Mouse (Mus musculus): ENCODE data around the gene Gm10260. TPM values are rescaled to one million over a fixed set of nuclear protein-coding genes. Genes with fewer than 3 reads are reported as not detected.

The Gm10260 gene
- polyA plus RNA-seq (2014; fragmentation: Nextera tagmentation; extraction: Ambion mirVana) = 4.1 TPM in 1 of 2 replicates, not detected in the other

DNA sequence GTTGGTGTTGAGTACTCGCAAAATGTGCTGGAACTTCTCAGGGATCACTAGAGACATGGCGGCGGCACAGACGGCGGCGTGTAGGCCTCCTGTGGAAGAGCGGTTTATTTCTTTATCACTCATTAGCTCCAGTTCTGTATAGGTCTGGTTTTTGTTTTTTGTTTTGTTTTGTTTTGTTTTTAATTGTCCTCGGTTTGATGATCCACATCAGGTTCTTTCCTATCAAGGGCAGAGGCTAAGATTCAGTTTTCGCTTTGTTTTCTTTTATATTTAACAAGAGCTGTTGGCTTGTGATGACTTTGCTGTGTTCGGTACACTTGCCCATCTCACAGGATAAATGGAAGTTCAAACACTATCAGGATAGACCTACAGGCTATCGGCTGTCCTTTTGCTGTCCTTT, at the start of gene Gm10260:
TSS of gene Gm10260 (minus strand) at position 101 of the 400 bp plus-strand sequence.
- Histone ChIP-seq H3K9ac (ENCODE audit: low read length) (no peak within 1 kb of the TSS), H3K4me2 (no peak within 1 kb of the TSS), H3K4me1 (ENCODE audit: control insufficient read depth, insufficient read depth, low read length) (no peaks in the 10 kb centered on the region; the same call in 1 of the 2 replicates), H3K9me3 (ENCODE audit: control insufficient read depth, low read length) (no peaks in the 10 kb centered on the region), H3K4me3 (ENCODE audit: low read depth, low read length) (no peak within 1 kb of the TSS), H3K36me3 (ENCODE audit: control insufficient read depth, insufficient read depth, low read length) (no peaks in the 10 kb centered on the region), H3K27ac (ENCODE audit: low read depth, low read length) (no peak within 1 kb of the TSS), H3K27me3 (ENCODE audit: control insufficient read depth, insufficient read depth, low read length) (no peaks in the 10 kb centered on the region)
- 95% methylated on average over 10 of the region's 11 CpGs for WGBS
- no peak for ATAC-seq (ENCODE audit: low FRiP score)
- no peak for DNase-seq (ENCODE audit: low spot score, missing footprints)

DNA sequence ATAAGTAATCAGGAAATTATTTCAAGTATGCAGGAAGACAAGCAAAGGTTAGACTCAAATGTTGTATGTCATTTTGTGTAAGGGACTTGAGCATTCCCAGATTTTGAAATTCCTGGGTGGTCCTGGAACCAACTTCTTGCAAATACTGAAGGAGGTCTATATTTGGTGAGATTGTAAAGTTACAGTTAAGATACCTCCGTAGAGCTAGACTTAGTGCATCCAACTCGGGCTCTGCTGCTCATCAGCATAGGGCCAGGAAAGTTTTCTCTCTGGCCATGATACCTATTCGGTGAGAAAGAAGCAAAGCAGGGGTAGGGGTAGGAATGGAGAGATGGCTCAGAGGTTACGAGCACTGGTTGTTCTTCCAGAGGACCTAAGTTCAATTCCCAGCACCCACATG, 49.4 kb upstream of the Gm10260 start:
- no peaks in the 10 kb centered on the region for H3K4me1 ChIP-seq (ENCODE audit: control insufficient read depth, insufficient read depth, low read length)
- no peaks in the 10 kb centered on the region for H3K27me3 ChIP-seq (ENCODE audit: control insufficient read depth, insufficient read depth, low read length)
- no peak overlapping the region for H3K27ac ChIP-seq (ENCODE audit: low read depth, low read length)
- no peaks in the 10 kb centered on the region; the same call in 1 of the 2 replicates for H3K9me3 ChIP-seq (ENCODE audit: control insufficient read depth, low read length)
- ATAC-seq (ENCODE audit: low FRiP score) = no peak
- H3K36me3 ChIP-seq (ENCODE audit: control insufficient read depth, insufficient read depth, low read length) = no peaks in the 10 kb centered on the region
- WGBS = 90% methylated on average over 4 of the region's 4 CpGs
- no peak overlapping the region for H3K4me3 ChIP-seq (ENCODE audit: low read depth, low read length)
- no peak overlapping the region for H3K4me2 ChIP-seq
- no peak for DNase-seq (ENCODE audit: low spot score, missing footprints)
- no peak overlapping the region for H3K9ac ChIP-seq (ENCODE audit: low read length)

- Histone ChIP-seq H3K9me3 (ENCODE audit: control insufficient read depth, low read length) (no peaks in the 10 kb centered on the region; the same call in 1 of the 2 replicates), H3K4me3 (ENCODE audit: low read depth, low read length) (no peak overlapping the region), H3K4me1 (ENCODE audit: control insufficient read depth, insufficient read depth, low read length) (no peaks in the 10 kb centered on the region; the same call in 1 of the 2 replicates), H3K27ac (ENCODE audit: low read depth, low read length) (no peak overlapping the region), H3K4me2 (no peak overlapping the region), H3K36me3 (ENCODE audit: control insufficient read depth, insufficient read depth, low read length) (no peaks in the 10 kb centered on the region), H3K9ac (ENCODE audit: low read length) (no peak overlapping the region), H3K27me3 (ENCODE audit: control insufficient read depth, insufficient read depth, low read length) (no peaks in the 10 kb centered on the region)
- DNase-seq (ENCODE audit: low spot score, missing footprints) (no peak), ATAC-seq (ENCODE audit: low FRiP score) (no peak)
- 90% methylated on average over 9 of the region's 9 CpGs for WGBS
Measured at GRCm38 (mm10) chr13:97805907-97806306, 45.5 kb upstream of the Gm10260 start.

DNA sequence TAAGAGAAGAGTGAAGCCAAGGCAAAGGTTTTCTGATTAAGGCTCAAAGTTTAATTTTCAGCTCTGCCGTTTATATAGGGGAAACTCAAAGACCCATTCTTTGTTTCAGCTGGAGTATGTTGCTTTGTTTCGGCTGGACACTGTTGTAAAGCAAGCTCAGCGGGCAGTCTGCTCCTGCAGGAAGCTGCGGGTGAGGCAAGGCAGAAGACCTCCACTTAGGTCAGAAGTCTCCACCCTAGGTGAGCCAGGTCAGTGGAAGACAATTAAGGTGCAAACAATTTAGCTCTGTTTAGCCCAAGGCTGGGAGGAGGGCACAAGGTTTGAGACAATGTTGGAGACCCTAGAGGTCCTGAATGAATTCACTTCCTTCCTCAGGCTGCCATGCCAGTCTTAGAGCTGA, 42.0 kb upstream of the Gm10260 start:
- H3K4me1 ChIP-seq (ENCODE audit: control insufficient read depth, insufficient read depth, low read length) = peaks cover 18% of the 10 kb centered on the region
- H3K27ac ChIP-seq (ENCODE audit: low read depth, low read length) = no peak overlapping the region

GRCm38 (mm10) chr13:97797462-97797861, 37.0 kb upstream of the Gm10260 start:
- ATAC-seq (ENCODE audit: low FRiP score) = peak; percentile 80
- Histone ChIP-seq H3K4me1 (ENCODE audit: control insufficient read depth, insufficient read depth, low read length) (peaks cover 28% of the 10 kb centered on the region), H3K9ac (ENCODE audit: low read length) (no peak overlapping the region), H3K27me3 (ENCODE audit: control insufficient read depth, insufficient read depth, low read length) (no peaks in the 10 kb centered on the region), H3K4me2 (no peak overlapping the region), H3K27ac (ENCODE audit: low read depth, low read length) (peak overlapping the region; percentile 35; the same call in 1 of the 2 replicates), H3K9me3 (ENCODE audit: control insufficient read depth, low read length) (no peaks in the 10 kb centered on the region), H3K4me3 (ENCODE audit: low read depth, low read length) (no peak overlapping the region), H3K36me3 (ENCODE audit: control insufficient read depth, insufficient read depth, low read length) (no peaks in the 10 kb centered on the region)
- 5% methylated on average over 5 of the region's 5 CpGs for WGBS
- DNase-seq (ENCODE audit: low spot score, missing footprints) = peak; percentile 88

More for the DNA sequence above, 42.0 kb upstream of the Gm10260 start:
- Histone ChIP-seq H3K9me3 (ENCODE audit: control insufficient read depth, low read length) (no peaks in the 10 kb centered on the region; the same call in 1 of the 2 replicates), H3K4me3 (ENCODE audit: low read depth, low read length) (no peak overlapping the region), H3K4me2 (no peak overlapping the region), H3K36me3 (ENCODE audit: control insufficient read depth, insufficient read depth, low read length) (no peaks in the 10 kb centered on the region), H3K27me3 (ENCODE audit: control insufficient read depth, insufficient read depth, low read length) (no peaks in the 10 kb centered on the region), H3K9ac (ENCODE audit: low read length) (no peak overlapping the region)
- 49% methylated on average over 4 of the region's 4 CpGs for WGBS
- ATAC-seq (ENCODE audit: low FRiP score) (no peak), DNase-seq (ENCODE audit: low spot score, missing footprints) (no peak)

GRCm38 (mm10) chr13:97794780-97795179, 34.3 kb upstream of the Gm10260 start:
- ATAC-seq (ENCODE audit: low FRiP score) (no peak), DNase-seq (ENCODE audit: low spot score, missing footprints) (no peak)
- 83% methylated on average over 1 of the region's 1 CpGs for WGBS
- no peaks in the 10 kb centered on the region for H3K27me3 ChIP-seq (ENCODE audit: control insufficient read depth, insufficient read depth, low read length)
- H3K4me1 ChIP-seq (ENCODE audit: control insufficient read depth, insufficient read depth, low read length) = peaks cover 25% of the 10 kb centered on the region
- no peaks in the 10 kb centered on the region for H3K9me3 ChIP-seq (ENCODE audit: control insufficient read depth, low read length)
- no peak overlapping the region for H3K4me3 ChIP-seq (ENCODE audit: low read depth, low read length)
- no peak overlapping the region for H3K9ac ChIP-seq (ENCODE audit: low read length)
- H3K4me2 ChIP-seq = no peak overlapping the region
- H3K36me3 ChIP-seq (ENCODE audit: control insufficient read depth, insufficient read depth, low read length) = no peaks in the 10 kb centered on the region
- H3K27ac ChIP-seq (ENCODE audit: low read depth, low read length) = no peak overlapping the region

DNA sequence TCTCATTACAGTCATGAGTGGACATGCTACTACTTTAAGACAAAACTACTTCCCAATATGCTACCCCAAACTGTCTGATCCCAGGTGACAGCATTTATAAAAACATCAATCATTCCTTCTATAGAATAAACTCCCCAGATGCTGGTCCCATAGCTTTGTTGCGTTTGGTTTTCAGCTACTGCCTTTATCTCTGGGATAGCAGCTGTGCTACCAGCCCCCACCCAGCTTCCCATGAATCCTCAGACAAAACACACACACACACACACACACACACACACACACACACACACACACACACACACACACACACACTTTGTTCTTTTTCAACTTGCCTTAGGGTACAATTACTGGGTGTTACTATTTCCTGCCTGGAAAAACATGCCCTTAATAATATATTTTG, 33.5 kb upstream of the Gm10260 start:
- no peak for ATAC-seq (ENCODE audit: low FRiP score)

GRCm38 (mm10) chr13:97791664-97792063, 31.2 kb upstream of the Gm10260 start:
- ATAC-seq (ENCODE audit: low FRiP score) = no peak
- WGBS = 81% methylated on average over 6 of the region's 6 CpGs

More for the DNA sequence above, 33.5 kb upstream of the Gm10260 start:
- no peaks in the 10 kb centered on the region for H3K27me3 ChIP-seq (ENCODE audit: control insufficient read depth, insufficient read depth, low read length)
- H3K27ac ChIP-seq (ENCODE audit: low read depth, low read length) = no peak overlapping the region
- 41% methylated on average over 1 of the region's 1 CpGs for WGBS
- no peaks in the 10 kb centered on the region for H3K36me3 ChIP-seq (ENCODE audit: control insufficient read depth, insufficient read depth, low read length)
- no peak overlapping the region for H3K4me2 ChIP-seq
- no peak for DNase-seq (ENCODE audit: low spot score, missing footprints)
- no peak overlapping the region for H3K9ac ChIP-seq (ENCODE audit: low read length)
- H3K4me3 ChIP-seq (ENCODE audit: low read depth, low read length) = no peak overlapping the region
- no peaks in the 10 kb centered on the region for H3K9me3 ChIP-seq (ENCODE audit: control insufficient read depth, low read length)
- peaks cover 23% of the 10 kb centered on the region for H3K4me1 ChIP-seq (ENCODE audit: control insufficient read depth, insufficient read depth, low read length)

DNA sequence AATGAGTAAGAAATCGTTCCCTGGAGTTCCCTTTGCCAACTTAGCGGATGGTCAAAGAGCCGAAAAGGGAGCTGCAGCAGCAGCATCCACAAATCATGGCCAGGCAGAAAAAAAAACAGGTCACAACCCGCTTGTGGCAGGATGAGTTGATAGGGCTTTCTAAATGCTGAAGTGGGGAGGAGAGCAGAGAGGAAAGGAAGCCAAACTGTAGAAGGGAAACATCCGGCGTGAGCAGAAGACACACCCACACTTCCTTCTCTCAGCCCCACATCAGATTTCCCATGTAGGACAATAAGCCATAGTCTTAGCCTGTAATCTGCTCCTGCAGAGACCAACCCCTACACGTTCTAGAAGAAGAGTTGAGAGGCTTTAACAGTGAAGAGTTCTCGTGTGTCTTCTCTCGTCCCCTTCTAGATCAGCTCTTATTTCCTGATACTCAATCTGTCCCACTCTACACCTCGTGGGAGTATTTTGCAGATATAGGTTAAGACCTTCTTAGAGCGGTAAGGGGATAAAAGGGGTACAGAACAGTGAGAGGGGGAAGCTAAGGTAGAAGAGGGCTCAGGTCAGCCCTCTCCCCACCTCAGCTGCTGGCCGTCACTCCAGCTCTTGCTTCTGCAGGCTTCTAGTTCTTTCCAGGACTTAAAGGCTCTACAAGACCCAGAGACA, 29.5 kb upstream of the Gm10260 start:
- Histone ChIP-seq H3K4me2 (no peak overlapping the region), H3K27ac (ENCODE audit: low read depth, low read length) (no peak overlapping the region), H3K36me3 (ENCODE audit: control insufficient read depth, insufficient read depth, low read length) (no peaks in the 10 kb centered on the region), H3K4me3 (ENCODE audit: low read depth, low read length) (no peak overlapping the region), H3K4me1 (ENCODE audit: control insufficient read depth, insufficient read depth, low read length) (peaks cover 3% of the 10 kb centered on the region; the same call in 1 of the 2 replicates), H3K9me3 (ENCODE audit: control insufficient read depth, low read length) (no peaks in the 10 kb centered on the region), H3K27me3 (ENCODE audit: control insufficient read depth, insufficient read depth, low read length) (no peaks in the 10 kb centered on the region), H3K9ac (ENCODE audit: low read length) (no peak overlapping the region)
- DNase-seq (ENCODE audit: low spot score, missing footprints) (no peak), ATAC-seq (ENCODE audit: low FRiP score) (no peak)
- WGBS = 90% methylated on average over 12 of the region's 12 CpGs

More at GRCm38 (mm10) chr13:97791664-97792063, 31.2 kb upstream of the Gm10260 start:
- H3K4me1 ChIP-seq (ENCODE audit: control insufficient read depth, insufficient read depth, low read length) = peaks cover 5% of the 10 kb centered on the region
- no peak overlapping the region for H3K4me2 ChIP-seq
- H3K36me3 ChIP-seq (ENCODE audit: control insufficient read depth, insufficient read depth, low read length) = no peaks in the 10 kb centered on the region
- DNase-seq (ENCODE audit: low spot score, missing footprints) = no peak
- no peak overlapping the region for H3K4me3 ChIP-seq (ENCODE audit: low read depth, low read length)
- no peak overlapping the region for H3K27ac ChIP-seq (ENCODE audit: low read depth, low read length)
- H3K27me3 ChIP-seq (ENCODE audit: control insufficient read depth, insufficient read depth, low read length) = no peaks in the 10 kb centered on the region
- no peaks in the 10 kb centered on the region for H3K9me3 ChIP-seq (ENCODE audit: control insufficient read depth, low read length)
- no peak overlapping the region for H3K9ac ChIP-seq (ENCODE audit: low read length)

All from midbrain, embryonic 11.5 days (tissue).